Mouse (Mus musculus) lung, postnatal 0 days (tissue): ENCODE results near the gene Nol4l. TPM values are rescaled to one million over a fixed set of nuclear protein-coding genes. Genes with fewer than 3 reads are reported as not detected.

Experiments used
- ATAC-seq: fragments of 200-750 bp; cut with Nextera tagmentation; 2 replicates; pipeline ENCODE4 v1.8.0; 2017; ENCODE audit warnings: moderate library complexity
- DNase-seq: peaks from one replicate; pipeline ENCODE4 v3.0.0-alpha.2; 2016; ENCODE audit warnings: low spot score
- H3K27ac ChIP-seq: fragments of 300-500 bp; sonication (generic); 2 replicates; pipeline ENCODE4 v1.5.1; 2014; ENCODE audit warnings: antibody characterized with exemption, mild to moderate bottlenecking, low read length, mixed read lengths
- H3K27me3 ChIP-seq: fragments of 300-500 bp; sonication (generic); replicated peaks from 2 replicates; pipeline ENCODE4 v1.6.1; 2014; ENCODE audit warnings: low read length, mixed read lengths; ENCODE audit not compliant: insufficient read depth
- H3K36me3 ChIP-seq: fragments of 300-500 bp; sonication (generic); 2 replicates; pipeline ENCODE4 v1.6.1; 2014; ENCODE audit warnings: low read length, mixed read lengths; ENCODE audit not compliant: insufficient read depth
- H3K4me1 ChIP-seq: fragments of 300-500 bp; sonication (generic); 2 replicates; pipeline ENCODE4 v1.6.1; 2014; ENCODE audit warnings: antibody characterized with exemption, low read depth, low read length, mixed read lengths; ENCODE audit not compliant: insufficient read depth
- H3K4me2 ChIP-seq: fragments of 300-500 bp; sonication (generic); replicated peaks from 2 replicates; pipeline ENCODE4 v1.6.1; 2014; ENCODE audit warnings: low read depth, mild to moderate bottlenecking, low read length, moderate library complexity, mixed read lengths
- H3K4me3 ChIP-seq: fragments of 300-500 bp; sonication (generic); 2 replicates; pipeline ENCODE4 v1.5.1; 2014; ENCODE audit warnings: low read depth, low read length
- H3K9ac ChIP-seq: fragments of 300-500 bp; sonication (generic); replicated peaks from 2 replicates; pipeline ENCODE4 v1.6.1; 2014; ENCODE audit warnings: low read depth, mild to moderate bottlenecking
- H3K9me3 ChIP-seq: fragments of 300-500 bp; sonication (generic); 2 replicates; pipeline ENCODE4 v1.6.1; 2016; ENCODE audit warnings: low read length, mixed read lengths
- CTCF ChIP-seq: IDR thresholded peaks from 2 replicates; pipeline ENCODE4 v1.5.1; 2016; ENCODE audit warnings: antibody characterized with exemption, mild to moderate bottlenecking
- EP300 ChIP-seq: IDR thresholded peaks from 2 replicates; pipeline ENCODE4 v1.6.1; 2016; ENCODE audit warnings: antibody characterized with exemption, mild to moderate bottlenecking, control low read depth
- WGBS: fragments of 180-500 bp; shearing (Covaris S2); extraction: QIAGEN DNeasy Blood & Tissue Kit; methylation state at CpG from one replicate; pipeline ENCODE4 v1.1.7; 2014; 5-methylcytosine and 5-hydroxymethylcytosine counted together
- polyA plus RNA-seq: library from polyadenylated mRNA; unstranded; fragments of >200 nt; fragmentation: Nextera tagmentation; extraction: Ambion mirVana; gene quantifications from 2 replicates; pipeline ENCODE4 v1.2.1, GENCODE M21; 2015

Gene Nol4l
- polyA plus RNA-seq, 1 experiment from 2014 or later: 8.3 TPM

- H3K4me1 ChIP-seq: no peaks in the 10 kb centered on the region
- 56% methylated on average over 4 of the region's 4 CpGs for WGBS
Measured at GRCm38 (mm10) chr2:153568013-153568412, 38.2 kb upstream of the Nol4l start.

GRCm38 (mm10) chr2:153564343-153564742 is 34.6 kb upstream of the Nol4l start:
- Histone ChIP-seq H3K27me3 (no peaks in the 10 kb centered on the region), H3K27ac (no peak overlapping the region), H3K9me3 (no peaks in the 10 kb centered on the region), H3K9ac (no peak overlapping the region), H3K4me2 (no peak overlapping the region), H3K4me3 (no peak overlapping the region), H3K4me1 (peaks cover 13% of the 10 kb centered on the region), H3K36me3 (no peaks in the 10 kb centered on the region)
- TF ChIP-seq CTCF (peak; percentile 56), EP300 (no peak)
- 86% methylated on average over 3 of the region's 3 CpGs for WGBS
- ATAC-seq (no peak), DNase-seq (no peak)

More at GRCm38 (mm10) chr2:153568013-153568412, 38.2 kb upstream of the Nol4l start:
- no peaks in the 10 kb centered on the region for H3K9me3 ChIP-seq
- no peak overlapping the region for H3K4me2 ChIP-seq
- no peaks in the 10 kb centered on the region for H3K27me3 ChIP-seq
- TF ChIP-seq CTCF (no peak), EP300 (no peak)
- no peak overlapping the region for H3K9ac ChIP-seq
- ATAC-seq: no peak
- no peak for DNase-seq
- no peaks in the 10 kb centered on the region for H3K36me3 ChIP-seq
- H3K4me3 ChIP-seq: no peak overlapping the region
- no peak overlapping the region for H3K27ac ChIP-seq

- Histone ChIP-seq H3K27me3 (no peaks in the 10 kb centered on the region), H3K4me3 (no peak overlapping the region), H3K9me3 (no peaks in the 10 kb centered on the region), H3K9ac (no peak overlapping the region), H3K27ac (no peak overlapping the region), H3K36me3 (no peaks in the 10 kb centered on the region), H3K4me2 (no peak overlapping the region), H3K4me1 (peaks cover 13% of the 10 kb centered on the region)
- WGBS: 28% methylated on average over 4 of the region's 5 CpGs
- DNase-seq (no peak), ATAC-seq (peak; percentile 9; the same call in 1 of the 2 replicates)
- TF ChIP-seq CTCF: no peak
- no peak for TF ChIP-seq EP300
Measured at GRCm38 (mm10) chr2:153561564-153561963, 31.8 kb upstream of the Nol4l start.

- no peak overlapping the region for H3K9ac ChIP-seq
- H3K4me3 ChIP-seq: 0 out of 2 replicates have a peak overlapping the region, but pooled peaks have one; percentile 3
- no peaks in the 10 kb centered on the region for H3K36me3 ChIP-seq
- H3K4me1 ChIP-seq: peaks cover 13% of the 10 kb centered on the region
- peak; percentile 45 for DNase-seq
- TF ChIP-seq CTCF (no peak), EP300 (no peak)
- H3K27ac ChIP-seq: no peak overlapping the region
- WGBS: 6% methylated on average over 18 of the region's 21 CpGs
- H3K27me3 ChIP-seq: no peaks in the 10 kb centered on the region
- peak overlapping the region; percentile 42 for H3K4me2 ChIP-seq
- ATAC-seq: peak; percentile 62
- no peaks in the 10 kb centered on the region for H3K9me3 ChIP-seq
Measured at GRCm38 (mm10) chr2:153560664-153561541, 31.1 kb upstream of the Nol4l start.

- no peak overlapping the region for H3K4me2 ChIP-seq
- H3K36me3 ChIP-seq: no peaks in the 10 kb centered on the region
- TF ChIP-seq EP300: no peak
- TF ChIP-seq CTCF: no peak
- no peak overlapping the region for H3K27ac ChIP-seq
- H3K9ac ChIP-seq: no peak overlapping the region
- DNase-seq: no peak
- no peaks in the 10 kb centered on the region for H3K27me3 ChIP-seq
- H3K4me1 ChIP-seq: peaks cover 13% of the 10 kb centered on the region
- WGBS: 55% methylated on average over 8 of the region's 8 CpGs
- no peak for ATAC-seq
- no peak overlapping the region for H3K4me3 ChIP-seq
- no peaks in the 10 kb centered on the region for H3K9me3 ChIP-seq
Measured at GRCm38 (mm10) chr2:153559613-153560152, 29.9 kb upstream of the Nol4l start.

- Histone ChIP-seq H3K36me3 (no peaks in the 10 kb centered on the region), H3K27ac (no peak overlapping the region), H3K9ac (no peak overlapping the region), H3K4me1 (peaks cover 13% of the 10 kb centered on the region), H3K9me3 (no peaks in the 10 kb centered on the region), H3K4me2 (no peak overlapping the region), H3K4me3 (no peak overlapping the region), H3K27me3 (no peaks in the 10 kb centered on the region)
- no peak for DNase-seq
- WGBS: 64% methylated on average over 6 of the region's 6 CpGs
- no peak for ATAC-seq
- TF ChIP-seq CTCF (no peak), EP300 (no peak)
Measured at GRCm38 (mm10) chr2:153558464-153558863, 28.7 kb upstream of the Nol4l start.
